Mouse (Mus musculus) adrenal gland, postnatal 10 days (tissue): Measurements from ENCODE around the gene Kras. TPM values are rescaled to one million over a fixed set of nuclear protein-coding genes. Genes with fewer than 3 reads are reported as not detected.

ENCODE experiments used
- DNase-seq: peaks from one replicate; pipeline ENCODE4 v3.0.0; 2021; ENCODE audit warnings: mixed read lengths
- long read RNA-seq, 2 experiments: library from polyadenylated mRNA; stranded (forward); transcript quantifications; one replicate each; pipeline ENCODE4 v2.0.0; 2021
- total RNA-seq, 2 experiments: library from RNA; stranded (reverse); gene quantifications; 2 replicates each; pipeline ENCODE4 v1.2.3; 2021

Gene Kras
- total RNA-seq = 10 to 100 TPM; 44.5 to 47.7 TPM
- long read RNA-seq, experiment 1, full-length matches to known transcripts = 85 of 101 reads
- long read RNA-seq, experiment 1, partial matches to known transcripts = 6 of 101 reads
- long read RNA-seq, experiment 1, other reads (novel, unspliced or antisense) = 10 of 101 reads
- long read RNA-seq, experiment 2, full-length matches to known transcripts = 33 of 38 reads
- long read RNA-seq, experiment 2, partial matches to known transcripts = 0 of 38 reads
- long read RNA-seq, experiment 2, other reads (novel, unspliced or antisense) = 5 of 38 reads

DNA sequence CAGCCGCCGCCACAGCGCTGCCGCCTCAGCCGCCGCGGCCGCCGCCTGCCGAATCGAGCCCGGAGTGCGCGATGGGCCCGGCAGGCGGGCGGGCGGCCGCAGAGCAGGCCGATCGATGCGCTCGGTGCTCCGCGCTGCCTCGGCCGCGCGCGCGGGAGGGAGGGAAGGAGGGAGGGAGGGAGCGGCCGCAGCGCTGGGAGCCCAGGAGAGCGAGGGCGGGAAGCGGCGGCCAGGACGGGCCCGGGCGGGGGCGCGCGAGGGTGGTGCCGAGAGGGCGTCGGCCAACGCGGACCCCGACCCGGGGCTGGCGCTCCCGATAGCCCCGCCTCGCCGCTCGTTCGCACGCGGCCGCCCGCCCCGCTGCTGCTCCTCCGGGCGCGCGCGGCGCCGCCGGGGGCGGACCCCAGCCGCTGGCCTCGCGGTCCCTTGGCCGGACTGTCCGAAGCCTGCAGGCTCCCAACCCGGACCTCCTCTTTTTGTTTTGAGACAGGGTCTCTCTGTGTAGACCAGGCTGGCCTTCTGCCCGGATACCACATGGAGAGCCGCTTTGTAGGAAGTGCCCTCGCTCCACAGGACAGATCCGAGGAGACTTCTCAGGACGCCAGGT lies at the start of gene Kras:
TSS of gene Kras (minus strand) at position 55 of the 607 bp plus-strand sequence.
- DNase-seq = peak; percentile 96

DNA sequence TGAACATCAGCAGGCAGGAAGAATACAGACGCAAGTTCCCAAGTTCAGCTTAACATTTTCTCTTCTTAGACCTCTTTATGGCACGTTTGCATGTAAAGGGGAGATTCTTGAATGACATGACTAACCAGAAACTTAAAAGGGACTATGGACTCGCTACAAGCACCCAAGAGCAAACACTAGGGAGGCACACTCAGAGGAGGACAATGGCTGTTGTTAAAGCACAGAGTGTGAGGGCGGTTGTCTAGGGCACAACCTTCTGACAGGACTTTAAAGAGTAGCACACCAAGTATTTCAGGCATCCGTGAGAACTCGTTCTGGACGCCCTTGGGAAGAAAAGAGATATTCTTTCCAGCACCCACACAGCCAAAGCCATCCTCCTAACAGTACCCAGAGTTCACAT lies 47.6 kb upstream of the Kras start:
- DNase-seq = no peak

DNA sequence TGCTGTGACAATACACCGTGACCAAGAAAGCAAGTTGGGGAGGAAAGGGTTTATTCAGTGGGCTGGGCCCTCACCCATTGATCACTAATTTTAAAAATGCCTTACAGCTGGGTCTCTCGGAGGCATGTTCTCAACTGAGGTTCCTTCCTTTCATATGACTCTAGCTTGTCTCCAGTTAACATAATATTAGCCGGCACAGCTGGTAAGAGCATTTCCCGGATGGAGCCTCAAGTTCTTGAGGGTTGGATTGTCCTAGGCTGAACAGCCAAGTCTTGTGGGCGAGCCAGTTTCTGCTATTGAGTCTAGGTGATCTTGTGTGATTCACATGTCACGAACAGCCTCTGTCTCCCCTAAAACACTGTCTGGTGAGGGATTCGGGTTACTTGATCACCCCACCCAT lies 46.9 kb upstream of the Kras start:
- no peak for DNase-seq

DNA sequence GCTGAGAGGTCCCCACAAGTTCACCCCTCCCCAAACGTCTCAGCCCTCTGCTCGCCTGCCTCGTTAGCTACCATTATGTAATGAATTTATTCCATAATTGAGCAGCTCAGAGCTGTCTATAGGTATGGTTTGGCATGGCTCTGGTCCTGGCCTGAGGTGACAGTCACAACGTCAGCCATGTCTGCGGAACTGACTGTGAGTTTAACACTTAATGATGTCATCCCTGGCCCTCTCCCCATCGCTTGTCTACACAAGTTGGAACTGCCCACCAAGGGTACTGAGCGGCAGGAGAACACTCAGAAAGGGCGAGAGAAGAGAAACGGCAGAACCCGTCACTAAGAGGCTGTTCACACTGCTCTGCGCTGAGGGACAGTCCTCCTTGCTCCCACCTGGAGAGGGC lies 45.1 kb upstream of the Kras start:
- no peak for DNase-seq

DNA sequence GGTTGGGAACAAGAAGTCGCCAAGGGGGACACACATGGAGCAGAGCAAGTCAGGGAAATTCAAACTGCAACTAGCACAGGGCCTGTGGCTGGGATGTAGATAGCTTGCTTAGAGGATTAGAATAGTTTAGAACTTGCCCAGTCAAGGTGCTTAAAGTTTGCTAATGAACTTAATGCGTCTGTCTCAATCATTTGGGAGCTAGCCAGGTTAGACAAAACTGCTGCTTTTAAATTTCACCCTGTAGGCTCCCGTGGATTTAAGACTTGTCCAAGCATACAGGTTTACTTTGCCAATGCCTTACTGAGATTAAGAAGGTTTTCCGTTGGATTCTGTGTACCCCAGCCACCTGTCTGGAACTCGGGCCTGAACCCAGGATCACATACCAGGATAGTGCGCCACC lies 43.1 kb upstream of the Kras start:
- DNase-seq = no peak

DNA sequence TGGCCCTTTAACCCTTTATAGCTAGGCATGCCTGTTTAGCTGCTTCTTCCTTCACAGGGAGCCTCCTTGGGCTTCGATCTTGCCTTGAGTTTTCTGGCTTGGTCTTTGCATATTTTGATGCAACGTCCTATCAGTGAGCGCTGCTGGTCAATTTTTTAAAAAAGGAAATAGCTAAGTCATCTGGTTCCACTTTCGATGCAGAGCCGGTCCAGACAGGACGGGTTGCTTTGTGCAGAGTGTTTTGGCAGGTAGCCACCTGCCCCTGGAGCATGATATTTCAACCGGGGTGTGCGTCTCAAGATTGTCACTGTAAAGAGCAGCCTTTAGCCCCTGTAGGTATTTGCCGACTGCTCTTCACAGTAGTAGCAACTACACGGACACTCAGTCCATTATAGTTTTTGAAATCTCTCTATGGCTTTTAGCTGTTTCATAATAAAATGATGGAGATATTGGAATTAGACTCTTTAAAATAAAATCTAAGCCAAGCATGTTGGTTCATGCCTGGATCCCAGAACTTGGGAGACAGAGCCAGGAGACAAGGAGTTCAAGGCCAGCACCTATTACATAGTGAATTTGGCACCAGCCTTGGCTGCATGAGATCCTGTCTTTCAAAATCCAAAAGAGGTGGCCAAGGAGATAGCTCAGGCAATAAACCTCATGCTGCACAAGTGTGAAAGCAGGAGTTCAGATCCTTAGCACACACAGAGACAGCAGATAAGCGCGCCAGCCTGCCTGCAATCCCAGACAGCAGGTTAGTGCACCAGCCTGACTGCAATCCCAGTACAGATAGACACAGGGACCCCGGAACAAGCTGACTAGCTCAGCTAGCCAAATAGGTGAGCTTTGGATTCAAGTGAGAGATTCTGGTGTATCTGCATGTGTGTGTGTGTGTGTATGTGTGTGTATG lies 41.6 kb upstream of the Kras start:
- peak; percentile 43 for DNase-seq

DNA sequence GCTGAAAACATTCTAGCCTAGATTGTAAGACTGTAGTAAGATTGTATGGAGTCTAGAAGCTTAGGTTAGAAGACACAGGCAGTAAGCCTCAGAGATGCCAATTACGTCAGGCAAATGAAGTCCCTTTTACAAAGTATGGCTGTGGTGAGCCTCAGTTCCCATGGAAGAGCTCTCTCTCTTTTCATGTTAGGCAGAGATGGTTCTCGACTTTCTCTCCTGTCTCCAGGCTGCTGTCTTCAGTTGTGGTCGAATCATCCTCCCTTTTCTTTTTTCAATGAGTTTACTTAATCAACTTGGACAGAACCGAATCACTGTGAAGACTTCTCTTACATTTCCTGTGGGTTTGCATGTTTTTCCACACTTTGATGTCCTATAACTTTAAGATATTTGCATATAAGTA lies 35.6 kb upstream of the Kras start:
- no peak for DNase-seq

DNA sequence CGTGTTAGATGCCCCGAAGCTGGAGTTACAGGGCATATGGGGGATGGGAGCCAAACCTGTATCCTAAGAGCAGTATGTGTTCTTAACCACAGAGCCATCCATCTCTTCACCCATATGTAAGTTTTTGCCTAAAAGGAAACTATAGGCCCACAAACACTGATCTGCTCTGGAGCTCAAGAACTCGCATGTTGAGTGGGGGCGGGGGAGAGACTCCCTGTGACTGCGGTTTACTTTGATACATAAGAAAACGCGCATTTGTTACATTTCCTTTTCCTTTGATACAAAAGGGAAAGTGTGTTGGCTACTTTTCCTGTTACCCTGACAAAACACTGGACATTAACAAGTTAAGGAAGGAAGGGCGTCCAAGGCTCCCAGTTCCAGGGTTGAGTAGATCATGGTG lies 34.2 kb upstream of the Kras start:
- no peak for DNase-seq

DNA sequence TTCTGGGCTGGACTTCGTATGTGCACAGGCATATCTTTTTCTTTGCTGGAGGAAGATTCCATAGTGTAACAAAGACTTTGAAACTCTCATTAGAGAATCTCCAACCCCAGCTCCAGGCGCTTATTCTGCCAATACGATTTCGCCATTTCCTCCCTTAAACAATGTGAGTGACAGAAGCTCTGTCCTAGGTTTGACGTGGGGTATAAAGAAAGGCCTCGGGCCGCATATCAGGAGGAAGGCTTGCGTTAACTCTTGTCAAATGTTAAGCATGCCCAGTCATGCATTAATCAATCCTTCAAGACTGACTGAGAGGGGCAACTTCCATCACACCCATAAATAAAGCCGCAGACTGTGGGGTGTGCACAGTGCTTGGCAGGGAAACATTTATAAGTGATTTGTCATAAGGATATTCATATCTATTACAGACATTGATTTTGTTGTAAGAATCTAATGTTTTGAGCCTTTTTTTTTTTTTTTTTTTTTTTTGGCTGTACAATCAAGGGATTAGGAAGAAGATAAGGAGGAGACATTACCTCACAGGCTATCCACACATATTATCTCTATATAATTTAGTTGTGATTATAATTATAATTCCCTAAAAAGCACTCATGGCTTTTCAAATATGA lies 27.2 kb upstream of the Kras start:
- no peak for DNase-seq

DNA sequence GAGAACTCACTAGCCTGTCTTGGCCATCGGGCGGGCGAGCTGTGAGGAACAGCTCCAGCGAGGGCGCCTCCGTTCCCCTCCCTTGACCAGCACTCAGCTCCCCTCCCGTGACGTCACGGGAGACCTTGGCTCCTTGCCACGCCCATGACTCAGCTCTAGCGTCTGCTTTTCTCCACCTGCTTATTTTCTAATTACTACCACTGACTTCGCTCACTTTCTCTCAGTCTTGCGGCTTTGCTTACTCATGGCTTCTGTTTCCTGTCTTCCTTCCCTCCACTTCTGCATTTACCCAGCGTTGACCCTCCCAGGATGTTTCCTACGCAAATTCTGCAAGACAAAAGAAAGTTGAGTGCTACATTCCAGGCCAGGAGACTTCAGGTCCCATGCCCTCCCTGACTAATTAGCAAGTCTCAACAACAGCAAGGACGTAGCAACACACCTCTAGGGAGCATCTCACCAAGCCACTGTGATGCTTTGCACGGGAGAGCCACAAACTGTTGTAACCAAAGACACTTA lies 26.3 kb upstream of the Kras start:
- peak; percentile 92 for DNase-seq

DNA sequence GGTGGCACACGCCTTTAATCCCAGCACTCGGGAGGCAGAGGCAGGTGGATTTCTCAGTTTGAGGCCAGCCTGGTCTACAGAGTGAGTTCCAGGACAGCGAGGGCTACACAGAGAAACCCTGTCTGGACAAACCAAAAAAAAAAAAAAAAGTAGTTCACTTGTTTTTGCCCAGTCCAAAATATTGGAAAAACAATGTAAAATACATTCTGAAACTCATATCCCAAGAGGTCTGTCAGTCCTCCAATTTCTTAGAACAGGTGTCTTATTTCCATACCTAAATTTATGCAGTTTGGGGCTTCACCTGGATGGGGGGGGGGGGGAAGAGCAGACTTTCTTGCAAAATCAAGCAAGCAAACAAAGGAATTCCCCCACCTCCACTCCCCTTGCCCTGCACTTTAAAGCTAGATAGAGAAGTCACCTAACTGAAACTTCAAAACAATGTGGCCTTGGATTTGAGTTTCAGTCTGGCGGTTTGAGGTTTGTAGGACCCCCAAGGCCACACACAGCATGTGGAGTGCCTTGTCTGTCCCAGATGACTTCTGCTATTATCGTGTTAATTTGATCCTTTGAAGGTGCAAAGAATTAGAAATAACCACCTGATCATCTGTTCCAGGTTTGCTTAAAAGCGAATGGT lies 25.7 kb upstream of the Kras start:
- DNase-seq = peak; percentile 23

DNA sequence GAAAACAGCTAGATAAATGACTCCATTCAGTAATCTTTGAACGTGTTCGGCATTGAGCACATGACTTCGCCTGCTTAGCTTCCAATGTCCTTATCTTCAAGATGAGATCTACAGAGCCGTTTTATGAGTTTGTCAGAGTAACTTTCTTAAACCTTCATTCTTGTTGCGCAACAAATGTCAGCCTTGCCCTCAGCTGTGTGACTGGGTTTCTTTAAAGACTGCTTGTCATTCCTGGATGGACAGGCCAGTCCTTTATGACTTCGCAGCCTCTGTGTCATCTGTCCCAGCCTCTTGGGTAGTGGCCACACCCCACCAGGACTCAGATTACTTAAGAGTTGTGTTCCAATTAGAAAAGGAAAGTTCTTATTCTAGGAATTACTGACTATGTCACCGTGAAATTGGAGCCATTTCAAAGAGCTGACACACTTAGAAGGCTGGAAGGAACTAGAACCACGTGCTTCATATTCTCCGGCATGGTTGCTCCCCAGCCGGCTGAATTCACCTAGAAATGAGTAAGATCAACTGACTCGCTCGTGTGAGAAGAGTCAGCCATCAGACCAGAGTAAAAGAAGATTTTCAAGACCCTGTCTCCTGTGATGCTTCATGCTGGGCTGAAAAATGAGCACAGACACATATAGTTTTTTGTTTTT lies 24.1 kb upstream of the Kras start:
- peak; percentile 22 for DNase-seq

DNA sequence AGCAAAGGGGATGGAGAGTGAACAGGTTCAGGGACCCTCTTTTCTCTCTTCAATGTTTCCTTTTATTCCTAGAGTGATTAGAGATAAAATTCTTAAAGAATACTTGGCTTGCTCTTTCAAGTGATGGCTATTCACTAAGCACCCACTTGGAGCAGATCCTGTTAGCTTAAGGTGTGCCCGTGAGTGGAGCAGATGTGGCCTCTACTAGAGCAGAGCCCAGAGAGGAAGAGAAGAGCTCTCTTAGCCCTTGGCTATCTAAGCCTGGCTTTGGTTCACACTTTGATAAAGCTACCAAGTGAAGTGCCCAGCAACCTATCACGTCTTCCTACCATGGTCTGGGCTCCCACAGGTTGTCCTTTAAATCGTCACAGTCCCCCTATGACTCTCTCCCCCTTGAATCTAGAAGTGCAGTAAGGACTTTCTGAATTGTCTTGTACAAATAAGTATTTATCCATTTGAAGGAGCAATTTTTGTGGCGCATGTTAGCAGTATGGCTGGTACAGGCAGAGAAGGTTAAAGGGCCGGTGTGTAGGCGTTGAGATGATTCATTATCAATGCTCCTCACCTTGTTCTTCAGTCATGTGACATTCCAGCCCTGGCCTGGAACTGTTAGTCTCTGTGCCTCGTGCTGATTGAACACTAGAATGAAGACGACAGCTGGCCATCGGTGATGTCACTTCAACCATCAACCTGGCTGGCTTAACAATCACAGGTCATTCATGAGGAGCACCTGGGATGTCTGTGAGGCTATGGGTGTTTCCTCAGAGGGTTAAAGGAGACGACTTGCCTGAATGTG lies 22.3 kb upstream of the Kras start:
- no peak for DNase-seq

DNA sequence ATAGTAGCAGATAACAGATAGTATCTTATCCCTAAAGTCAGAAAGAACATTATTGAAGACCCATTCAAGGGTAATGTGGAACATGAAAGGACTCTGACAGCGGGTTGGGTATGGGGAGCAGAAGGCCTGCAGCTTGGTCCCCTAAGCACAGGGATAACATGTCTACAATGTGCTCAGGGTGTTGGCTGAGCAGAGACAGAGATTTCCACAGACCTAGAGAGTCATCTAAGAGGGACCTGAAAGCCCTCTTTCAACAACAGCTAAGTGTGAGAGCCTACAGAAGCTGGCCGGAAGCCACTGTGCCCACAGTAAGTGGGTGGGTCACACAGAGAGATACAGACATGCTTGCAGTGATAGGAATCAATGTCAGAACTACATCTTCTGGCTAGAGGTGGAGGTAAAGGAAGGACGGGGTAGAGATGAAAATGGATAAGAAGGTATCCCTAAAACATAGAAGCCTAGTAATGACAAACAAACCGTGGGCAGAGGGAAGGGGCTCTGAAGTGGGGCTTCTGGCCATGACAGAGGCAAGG lies 19.3 kb upstream of the Kras start:
- DNase-seq = no peak

DNA sequence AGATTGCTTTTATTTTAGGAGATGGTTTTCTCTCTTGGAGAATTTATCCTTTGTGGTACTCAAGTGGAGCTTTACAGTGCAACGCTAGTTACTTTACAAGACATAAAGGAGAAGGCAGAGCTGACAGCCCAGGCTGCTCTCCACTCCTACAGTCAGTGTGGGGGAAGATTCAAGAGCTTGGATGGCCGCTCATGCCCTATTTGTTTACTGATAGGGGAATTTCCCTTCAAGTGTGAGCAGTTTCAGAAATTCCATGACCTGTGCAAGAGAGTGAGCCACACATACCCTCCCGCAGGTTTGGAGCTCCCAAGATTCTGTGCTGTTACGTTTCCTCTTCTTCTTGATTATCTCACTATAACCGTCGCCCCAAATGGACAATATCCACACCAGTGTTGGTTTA lies 17.7 kb upstream of the Kras start:
- DNase-seq = no peak

DNA sequence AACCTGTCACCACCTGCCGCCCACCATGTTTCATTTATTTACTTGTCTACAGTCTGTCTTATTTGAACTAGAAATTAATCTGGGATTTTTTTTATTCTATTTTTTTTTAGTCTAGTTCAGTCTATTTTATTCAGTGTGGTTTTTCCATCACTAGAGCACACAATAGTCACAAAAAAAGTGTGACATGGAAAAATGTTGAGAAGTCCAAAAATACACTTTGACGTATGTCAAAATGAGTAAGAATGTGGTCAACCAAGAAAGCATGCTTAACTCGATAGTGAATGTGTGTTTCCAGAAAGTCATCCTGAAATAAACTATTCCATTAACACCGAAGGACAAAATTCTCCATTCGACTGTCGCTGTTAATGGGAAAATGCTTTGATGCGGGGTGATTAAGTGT lies 12.3 kb upstream of the Kras start:
- DNase-seq = no peak

DNA sequence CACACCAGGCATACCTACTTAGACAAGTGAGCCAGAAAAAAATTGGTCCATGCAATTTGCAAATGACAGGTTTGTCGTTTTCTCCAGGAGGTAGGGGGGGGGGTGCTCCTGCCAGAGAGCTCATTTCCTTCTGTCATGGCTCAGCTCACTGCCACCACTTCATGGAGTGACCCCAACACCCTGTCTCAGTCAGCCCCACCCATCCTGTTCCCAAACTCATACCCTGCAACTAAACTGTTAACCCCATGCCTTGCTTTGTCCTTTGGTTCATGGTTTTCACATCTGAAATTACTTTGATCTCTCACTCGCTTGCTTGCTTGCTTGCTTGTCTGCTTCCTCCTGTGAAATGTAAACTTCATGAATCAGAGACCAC lies 6.6 kb upstream of the Kras start:
- DNase-seq = no peak

DNA sequence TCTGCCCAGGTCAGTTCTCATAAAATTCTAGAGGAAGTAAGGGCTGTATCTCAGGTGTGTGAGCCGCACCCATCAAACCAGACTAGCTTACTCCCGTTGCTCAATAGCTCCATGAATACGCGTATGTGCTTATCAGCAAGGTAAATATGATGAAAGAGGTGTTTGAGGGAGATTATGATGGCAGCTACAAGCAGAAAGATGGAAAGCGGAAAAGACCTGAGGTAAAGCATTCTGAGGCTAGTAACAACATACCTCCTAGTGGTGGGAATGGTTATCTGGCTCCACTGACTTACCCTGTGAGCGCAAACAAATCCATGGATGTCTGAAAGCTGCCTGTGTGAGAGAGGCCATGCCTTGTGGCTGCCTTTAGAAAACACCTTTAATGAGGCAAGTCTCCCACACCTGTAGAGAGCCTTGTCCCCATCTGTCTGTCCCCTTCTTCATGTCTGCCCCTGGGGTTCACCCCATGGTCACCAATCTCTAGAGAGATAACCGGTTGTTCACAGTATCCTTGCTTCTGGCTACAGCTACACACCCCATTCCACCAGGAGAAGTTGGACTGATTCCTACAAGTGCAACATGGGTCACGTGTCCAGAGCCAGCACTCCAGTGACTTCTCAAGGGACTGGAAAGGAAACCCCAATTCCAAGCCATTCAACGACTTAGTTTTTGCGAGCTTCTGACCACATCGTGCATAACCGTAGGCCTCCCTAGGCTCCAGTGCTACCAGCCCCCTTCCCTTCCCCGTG lies 6.1 kb upstream of the Kras start:
- peak; percentile 50 for DNase-seq

DNA sequence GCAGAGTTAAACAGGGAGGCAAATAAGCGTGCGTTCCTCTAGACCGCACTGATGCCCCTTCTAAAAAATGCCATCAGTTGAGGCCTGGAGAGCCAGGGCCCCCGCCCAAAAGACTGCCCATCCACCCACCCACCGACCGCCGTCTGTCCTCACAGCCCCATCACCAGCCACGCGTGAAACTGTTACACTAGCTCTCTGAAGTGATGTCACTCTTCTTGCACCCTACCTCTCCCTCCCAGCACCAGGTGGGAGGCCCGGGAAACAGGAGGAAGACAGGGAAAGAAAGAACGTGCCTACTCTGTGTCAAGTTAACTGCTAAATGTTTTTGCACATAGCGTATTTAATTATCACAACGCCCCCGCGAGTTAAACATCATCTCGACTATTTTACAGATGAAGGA lies 781 bp upstream of the Kras start:
- DNase-seq = no peak
